Mouse (Mus musculus) heart, adult 18-20 months (tissue): ENCODE measurements at regions not wholly inside any gene's neighbourhood (a gene's known extent, or its start where the extent isn't known, plus 50 kb on each side); places are given as distances from the start of the nearest gene placed in this dataset.

Experiments
- DNase-seq, 2 experiments: peaks; one replicate each; pipeline ENCODE4 v3.0.0; 2021 to 2022; ENCODE audit warnings: mixed read lengths in 1 of 2

DNA sequence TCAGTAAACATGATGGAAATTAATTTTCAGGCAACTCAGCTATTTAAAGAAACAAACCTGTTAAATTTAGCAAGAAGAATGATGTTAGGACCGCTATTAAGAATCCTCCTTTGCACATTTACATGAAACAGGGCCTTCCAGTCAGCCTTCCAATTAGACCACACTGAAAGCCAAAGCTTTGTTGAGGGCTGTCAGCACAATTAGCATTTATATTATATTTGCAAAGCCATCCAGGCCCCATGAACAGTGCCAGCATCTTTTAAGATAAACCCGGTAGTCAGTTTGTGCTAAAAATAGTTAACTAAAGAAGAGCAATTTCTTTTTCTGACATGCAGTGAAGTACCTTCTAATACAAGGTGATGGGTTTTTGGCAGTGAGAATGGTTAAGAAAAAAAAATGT, 495.1 kb downstream of the Kcna4 start:
- peak; percentile 1 to 8 for DNase-seq

DNA sequence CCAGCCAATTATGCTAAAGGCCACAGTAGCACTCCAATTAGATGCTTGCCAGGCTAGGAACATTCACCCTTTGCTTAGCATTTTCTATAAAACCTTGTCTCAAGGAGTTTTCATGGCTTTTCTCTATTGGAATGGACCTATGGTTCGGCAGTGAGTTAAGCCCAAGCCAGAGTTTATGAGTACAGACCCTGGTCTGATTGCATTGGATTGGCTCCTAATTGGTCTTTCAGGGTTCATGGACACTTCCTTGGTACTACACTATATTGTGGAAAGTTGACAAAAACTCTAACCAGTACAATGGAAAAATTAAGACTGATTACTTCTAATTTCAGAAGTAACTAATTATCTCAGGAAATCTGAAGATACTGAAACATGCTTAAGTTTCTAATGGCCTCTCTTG, 506.5 kb downstream of the Kcna4 start:
- DNase-seq: no peak

GRCm38 (mm10) chr2:107813206-107813605, 522.8 kb downstream of the Kcna4 start:
- DNase-seq: no peak

- no peak for DNase-seq
Measured at GRCm38 (mm10) chr2:107813992-107814391, 523.6 kb downstream of the Kcna4 start.
